Mouse (Mus musculus) lung, adult 2 months (tissue): ENCODE data around the gene Kif26b.

Source experiments
- CTCF ChIP-seq: fragments of 200-500 bp; IDR thresholded peaks from 2 replicates; pipeline ENCODE4 v1.5.1; 2011; ENCODE audit warnings: mild to moderate bottlenecking, low read length, control low read depth; ENCODE audit not compliant: insufficient read depth
- POLR2A ChIP-seq: fragments of 200-500 bp; IDR thresholded peaks from 2 replicates; pipeline ENCODE4 v1.6.1; 2011; ENCODE audit warnings: low read depth, mild to moderate bottlenecking, control low read depth, low read length, borderline replicate concordance; ENCODE audit errors: extremely low read depth

- TF ChIP-seq POLR2A (no peak), CTCF (no peak)
Observed at GRCm38 (mm10) chr1:178827223-178827622, 298.3 kb downstream of the Kif26b start.
